Mouse (Mus musculus): ENCODE measurements around the gene L3mbtl2. TPM values are rescaled to one million over a fixed set of nuclear protein-coding genes. Genes with fewer than 3 reads are reported as not detected.
"Not testable (repeated sequence)": the region's sequence is repeated elsewhere in the genome, so short reads cannot be mapped to it uniquely, and the experiment has no call there.

L3mbtl2 gene
- total RNA-seq (2021) = 10 to 100 TPM; 15.5 to 17.7 TPM
- long read RNA-seq, experiment 1, transcript L3mbtl2-201 (17 exons, 3,487 nt) = major isoform, 25 of 30 reads
- long read RNA-seq, experiment 1, partial matches to known transcripts = 3 of 30 reads
- long read RNA-seq, experiment 1, other reads (novel, unspliced or antisense) = 2 of 30 reads
- long read RNA-seq, experiment 2, transcript L3mbtl2-201 (17 exons, 3,487 nt) = major isoform, 9 of 10 reads
- long read RNA-seq, experiment 2, partial matches to known transcripts = 0 of 10 reads
- long read RNA-seq, experiment 2, other reads (novel, unspliced or antisense) = 1 of 10 reads

DNA sequence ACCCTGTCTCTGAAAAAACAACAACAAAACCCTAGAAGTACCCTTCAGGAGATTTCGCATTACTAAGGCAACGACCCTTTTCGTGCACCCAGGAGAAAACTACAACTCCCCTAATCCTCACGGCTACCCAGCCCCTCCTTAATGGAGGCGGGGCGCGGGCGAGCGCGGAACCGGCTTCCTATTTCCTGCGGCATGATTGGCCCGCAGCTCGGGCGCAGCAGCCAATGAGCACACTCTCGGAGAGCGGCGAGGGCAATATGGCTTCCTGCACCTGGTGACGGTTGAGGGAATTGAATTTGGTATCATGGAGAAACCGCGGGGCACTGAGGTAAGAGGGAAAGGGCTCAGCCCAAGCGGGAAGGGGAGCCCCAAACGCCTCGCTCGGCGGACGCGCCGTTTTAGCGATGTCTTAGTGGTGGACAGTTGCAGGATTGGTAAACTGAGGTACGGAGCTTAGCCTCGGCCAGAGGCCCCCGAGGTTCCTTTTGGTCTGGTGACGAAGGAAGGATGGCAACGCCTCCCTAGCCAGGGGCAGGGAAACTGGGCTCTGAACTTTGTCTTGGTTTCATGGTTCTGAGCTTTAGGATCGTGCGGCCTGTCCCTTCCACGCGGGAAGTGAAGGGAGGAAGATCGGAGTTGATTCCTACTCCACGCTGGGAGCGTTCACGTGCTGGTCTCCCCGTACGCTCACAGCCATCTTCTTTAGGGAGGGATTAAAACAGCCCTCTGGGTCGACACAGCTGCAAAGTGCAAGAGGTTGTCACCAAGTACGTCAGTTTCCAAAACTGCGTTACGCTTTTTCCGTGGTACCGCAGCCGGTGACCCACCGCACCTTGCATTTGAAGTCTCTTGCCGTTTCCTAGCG is at the start of gene L3mbtl2:
L3mbtl2 (plus strand) TSS at position 193 of the 865 bp plus-strand sequence.
- DNase-seq = peak; percentile 94 to 96

DNA sequence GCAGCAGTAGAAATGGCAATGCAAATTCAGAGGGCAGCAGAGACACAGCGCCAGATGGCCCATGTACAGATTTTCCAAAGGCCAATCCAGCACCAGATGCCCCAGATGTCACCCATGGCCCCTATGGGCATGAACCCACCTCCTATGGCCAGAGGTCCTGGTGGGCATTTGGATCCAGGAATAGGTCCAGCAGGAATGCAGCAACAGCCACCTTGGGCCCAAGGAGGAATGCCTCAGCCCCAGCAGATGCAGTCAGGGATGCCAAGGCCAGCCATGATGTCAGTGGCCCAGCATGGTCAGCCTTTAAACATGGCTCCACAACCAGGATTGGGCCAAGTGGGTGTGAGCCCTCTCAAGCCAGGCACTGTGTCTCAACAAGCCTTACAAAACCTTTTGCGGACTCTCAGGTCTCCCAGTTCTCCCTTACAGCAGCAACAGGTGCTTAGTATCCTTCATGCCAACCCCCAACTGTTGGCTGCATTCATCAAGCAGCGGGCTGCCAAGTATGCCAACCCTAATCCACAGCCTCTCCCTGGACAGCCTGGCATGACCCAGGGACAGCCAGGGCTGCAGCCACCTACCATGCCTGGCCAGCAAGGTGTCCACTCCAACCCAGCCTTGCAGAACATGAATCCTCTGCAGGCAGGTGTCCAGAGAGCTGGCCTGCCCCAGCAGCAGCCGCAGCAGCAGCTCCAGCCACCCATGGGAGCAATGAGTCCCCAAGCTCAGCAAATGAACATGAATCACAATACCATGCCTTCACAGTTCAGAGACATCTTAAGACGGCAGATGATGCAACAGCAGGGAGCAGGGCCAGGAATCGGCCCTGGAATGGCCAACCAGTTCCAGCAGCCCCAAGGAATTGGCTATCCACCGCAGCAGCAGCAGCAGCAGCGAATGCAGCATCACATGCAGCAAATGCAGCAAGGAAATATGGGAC is 13.9 kb upstream of the L3mbtl2 start:
- peak; percentile 8 to 50 for DNase-seq

DNA sequence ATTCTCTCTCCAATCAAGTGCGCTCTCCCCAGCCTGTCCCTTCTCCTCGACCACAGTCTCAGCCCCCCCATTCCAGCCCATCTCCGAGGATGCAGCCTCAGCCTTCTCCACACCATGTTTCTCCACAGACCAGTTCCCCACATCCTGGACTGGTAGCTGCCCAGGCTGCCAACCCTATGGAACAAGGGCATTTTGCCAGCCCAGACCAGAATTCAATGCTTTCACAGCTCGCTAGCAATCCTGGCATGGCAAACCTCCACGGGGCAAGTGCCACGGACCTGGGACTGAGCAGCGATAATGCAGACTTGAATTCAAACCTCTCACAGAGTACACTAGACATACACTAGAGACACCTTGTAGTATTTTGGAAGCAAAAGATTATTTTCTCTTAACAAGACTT is 13.1 kb upstream of the L3mbtl2 start:
- DNase-seq = peak in 1 of 2 experiments; percentile 3

DNA sequence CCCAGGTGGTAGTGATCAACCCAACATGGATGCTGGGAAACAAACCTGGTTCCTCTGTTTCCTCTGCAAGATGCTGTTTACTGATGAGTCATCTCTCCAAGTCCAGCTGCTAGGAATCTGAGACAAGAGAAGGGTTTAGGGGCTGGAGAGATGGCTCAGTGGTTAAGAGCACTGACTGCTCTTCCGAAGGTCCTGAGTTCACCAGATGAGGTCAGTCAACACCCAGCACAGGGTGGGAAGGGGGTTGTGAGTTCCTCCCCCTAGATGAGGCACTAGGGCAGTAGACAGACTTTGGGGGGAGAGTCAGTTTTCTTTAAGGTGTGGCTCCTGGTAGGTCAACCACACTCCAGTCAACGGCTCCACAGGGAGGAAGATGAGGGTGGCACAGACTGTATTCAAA is 2.0 kb upstream of the L3mbtl2 start:
- no peak for DNase-seq

DNA sequence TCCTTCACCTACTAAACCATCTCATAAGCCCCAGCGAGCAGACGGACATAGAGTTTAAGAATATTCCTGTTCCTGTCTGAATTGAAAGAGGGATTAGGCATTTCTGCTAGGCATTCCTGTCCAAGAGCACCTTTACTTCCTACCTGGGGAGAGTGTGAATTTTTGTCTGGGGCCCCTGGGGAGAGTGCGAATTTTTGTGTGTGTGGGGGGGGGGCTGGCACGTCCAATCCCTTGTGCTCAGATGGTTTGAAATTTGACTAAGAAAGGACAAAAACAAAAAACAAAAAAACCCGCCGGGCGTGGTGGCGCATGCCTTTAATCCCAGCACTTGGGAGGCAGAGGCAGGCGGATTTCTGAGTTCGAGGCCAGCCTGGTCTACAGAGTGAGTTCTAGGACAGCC is 408 bp upstream of the L3mbtl2 start:
- no peak for DNase-seq

DNA sequence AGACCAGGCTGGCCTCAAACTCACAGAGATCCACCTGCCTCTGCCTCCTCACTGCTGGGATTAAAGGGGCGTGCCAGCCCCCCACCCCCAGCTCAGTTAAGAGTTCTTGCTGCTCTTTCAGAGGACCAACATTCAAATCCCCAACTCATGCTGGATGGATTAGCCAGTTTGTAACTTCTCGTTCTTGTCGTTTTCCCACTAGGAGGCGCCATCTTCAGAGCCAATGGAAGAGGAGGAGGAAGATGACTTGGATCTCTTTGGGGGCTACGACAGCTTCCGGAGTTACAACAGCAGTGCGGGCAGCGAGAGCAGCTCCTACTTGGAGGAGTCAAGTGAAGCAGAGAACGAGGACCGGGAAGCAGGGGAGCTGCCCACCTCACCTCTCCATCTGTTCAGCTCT is 3.3 kb downstream of the L3mbtl2 start:
- no peak for DNase-seq

DNA sequence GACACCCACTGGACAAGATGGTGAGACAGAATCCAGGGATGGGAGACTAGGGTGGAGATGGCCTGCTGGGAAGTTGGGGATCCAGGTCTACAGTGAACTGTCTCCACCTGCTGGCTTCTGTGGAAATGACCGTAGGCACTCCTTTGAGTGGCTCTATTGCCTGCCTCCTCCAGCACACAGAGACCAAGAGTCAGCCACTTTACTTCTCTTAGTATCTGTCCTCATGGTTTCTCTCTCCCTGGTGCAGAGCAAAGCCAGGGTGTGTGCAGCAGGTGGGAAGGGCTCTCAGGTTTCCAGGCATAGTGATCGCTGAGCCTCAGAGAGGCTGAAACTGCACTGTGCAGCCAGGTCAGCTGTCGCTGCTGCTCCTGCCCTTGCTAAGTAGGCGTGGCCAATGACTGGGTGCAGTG is 6.5 kb downstream of the L3mbtl2 start:
- DNase-seq = peak; percentile 43 to 60

DNA sequence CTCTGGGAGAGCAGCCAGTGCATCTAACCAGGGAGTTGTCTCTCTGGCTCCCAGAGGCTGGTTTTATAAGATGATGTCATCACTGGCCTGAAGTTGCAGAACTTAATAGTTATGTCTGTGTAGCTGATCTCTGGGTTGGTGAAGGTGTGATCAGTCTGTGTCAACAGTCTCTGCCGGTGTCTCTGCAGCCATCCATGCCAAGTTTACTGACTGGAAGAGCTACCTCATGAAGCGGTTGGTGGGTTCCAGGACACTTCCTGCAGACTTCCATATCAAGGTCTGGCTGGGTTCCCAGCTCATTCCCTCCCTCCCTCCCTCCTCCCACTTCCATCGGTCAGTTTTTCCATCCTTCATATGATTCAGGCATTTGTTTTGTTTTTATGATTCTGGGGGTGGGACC is 12.9 kb downstream of the L3mbtl2 start:
- no peak for DNase-seq

DNA sequence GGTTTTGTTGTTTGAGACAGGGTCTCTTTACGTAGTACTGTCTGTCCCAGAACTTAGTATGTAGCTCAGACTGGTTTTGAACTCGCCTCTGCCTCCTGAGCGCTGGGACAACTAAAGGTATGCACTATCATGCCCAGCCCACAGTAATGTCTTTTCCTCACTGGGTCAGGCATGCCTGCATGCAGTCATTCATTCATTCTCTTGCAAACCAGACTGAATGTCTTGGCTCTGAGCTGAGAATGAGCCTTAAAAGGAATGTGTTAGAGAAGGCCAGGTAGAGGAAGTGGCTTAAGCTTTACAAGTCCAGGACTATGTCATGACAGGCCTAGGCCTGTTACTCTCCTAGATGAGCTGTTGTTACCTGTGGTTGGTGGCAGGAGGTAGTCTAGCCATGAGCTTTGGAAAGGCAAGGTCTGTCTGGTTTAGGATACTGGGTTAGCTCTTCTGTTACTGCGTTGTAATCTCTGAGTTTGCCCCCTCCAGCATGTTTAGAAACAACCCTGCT is 16.7 kb downstream of the L3mbtl2 start:
- no peak for DNase-seq

DNA sequence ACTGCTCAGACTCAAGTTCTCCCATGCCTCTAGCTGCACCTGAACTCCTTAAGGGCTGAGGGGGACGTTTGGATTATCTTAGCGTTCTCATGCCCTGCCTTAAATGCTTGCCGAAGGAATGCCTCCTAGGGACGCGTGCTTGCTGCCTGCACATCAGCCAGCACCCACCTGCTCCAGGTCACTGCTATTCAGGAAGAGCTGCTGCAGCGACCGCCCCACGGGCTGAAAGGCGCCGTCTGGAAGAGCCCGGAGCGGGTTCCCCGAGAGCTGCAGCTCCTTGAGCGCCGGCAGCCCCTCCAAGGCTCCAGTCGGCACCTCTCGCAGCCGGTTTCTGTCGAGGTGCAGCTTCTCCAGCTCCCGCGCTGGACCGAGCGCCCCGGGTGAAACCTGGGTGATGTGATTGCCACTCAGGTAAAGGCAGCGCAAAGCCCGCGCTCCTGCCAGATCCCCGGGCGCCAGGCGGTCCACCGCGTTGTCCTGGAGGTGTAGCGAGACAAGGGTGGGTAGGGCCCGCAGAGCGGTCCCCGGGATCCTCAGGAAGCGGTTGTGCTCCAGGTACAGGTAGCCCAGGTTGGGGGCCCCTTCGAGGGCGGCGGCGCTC is 29.8 kb downstream of the L3mbtl2 start:
- peak in 1 of 2 experiments; percentile 5 for DNase-seq

DNA sequence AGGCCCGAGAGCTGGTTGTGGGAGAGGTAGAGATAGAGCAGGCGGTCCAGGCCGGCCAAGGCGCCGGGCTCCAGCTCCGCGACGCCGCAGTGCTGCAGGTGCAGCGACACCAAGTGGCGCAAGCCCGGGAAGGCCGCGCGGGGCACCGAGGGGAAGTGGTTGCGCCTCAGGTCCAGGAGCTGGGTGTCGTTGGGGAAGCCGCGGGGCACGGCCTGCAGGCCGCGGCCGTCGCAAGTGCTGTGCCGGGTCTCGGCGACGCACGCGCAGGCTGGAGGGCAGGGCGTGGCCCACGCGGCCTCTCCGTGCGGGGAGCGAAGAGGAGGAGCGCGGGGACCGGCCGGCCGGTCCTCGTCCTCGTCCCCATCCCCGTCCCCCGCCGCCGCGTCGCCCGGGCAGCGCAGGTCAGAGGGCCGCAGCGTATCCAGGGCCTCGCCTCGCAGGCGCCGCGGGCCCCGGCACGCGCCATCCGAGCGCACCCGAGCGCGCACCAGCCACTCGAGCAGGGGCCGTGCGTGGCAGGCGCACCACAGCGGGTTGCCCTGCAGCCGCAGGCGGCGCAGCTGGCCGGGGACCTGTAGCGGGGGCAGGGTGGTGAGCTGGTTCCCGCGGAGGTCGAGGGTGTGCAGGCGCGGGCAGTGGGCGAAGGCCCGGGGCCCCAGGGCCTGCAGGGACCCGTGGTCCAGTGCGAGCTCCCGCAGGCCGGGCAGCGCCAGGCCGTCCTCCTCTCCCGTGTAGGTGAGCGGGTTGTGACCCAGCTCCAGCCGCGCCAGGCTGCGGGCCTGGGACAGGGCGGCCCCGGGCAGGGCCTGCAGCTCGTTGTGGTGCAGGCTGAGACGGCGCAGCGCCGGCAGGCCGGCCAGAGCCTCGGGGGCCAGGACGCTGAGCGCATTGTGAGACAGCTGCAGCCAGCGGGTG is 30.5 kb downstream of the L3mbtl2 start:
- peak; percentile 91 to 93 for DNase-seq

DNA sequence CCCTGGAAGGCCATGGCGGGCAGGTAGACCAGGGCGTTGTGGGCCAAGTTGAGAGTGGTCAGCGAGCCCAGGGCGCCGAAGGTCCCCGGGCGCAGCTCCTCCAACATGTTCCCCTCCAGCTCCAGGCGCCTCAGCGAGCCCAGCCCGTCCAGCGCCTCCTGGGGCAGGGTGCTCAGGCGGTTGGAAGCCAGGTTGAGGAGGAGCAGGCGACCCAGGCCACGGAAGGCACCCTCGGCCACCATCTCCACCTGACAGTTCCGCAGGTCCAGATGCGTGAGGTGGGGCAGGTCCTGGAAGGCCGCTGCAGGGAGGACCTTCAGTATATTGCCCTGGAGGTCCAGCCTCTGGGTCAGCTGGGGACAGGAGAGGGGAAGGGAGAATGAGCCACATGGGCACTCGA is 31.2 kb downstream of the L3mbtl2 start:
- no peak for DNase-seq

DNA sequence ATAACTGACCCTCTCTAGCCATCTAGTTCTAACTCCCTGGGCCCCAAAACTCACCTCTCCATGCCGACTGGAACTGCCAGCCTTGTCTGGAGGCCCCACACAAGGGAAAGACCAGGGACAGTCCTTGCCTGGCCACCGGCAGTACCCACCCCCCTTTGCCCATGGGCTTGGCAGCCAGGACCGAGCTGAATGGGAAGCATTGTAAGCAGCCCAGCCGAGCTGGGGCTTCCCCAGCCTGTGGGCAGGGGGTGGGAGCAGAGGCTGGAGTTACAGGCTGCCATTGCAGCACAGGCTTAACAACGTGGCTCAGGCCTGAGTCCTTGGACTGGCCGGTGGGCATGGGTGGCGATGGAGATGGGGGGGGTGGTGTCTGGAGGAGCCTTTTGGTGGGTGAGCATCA is 33.5 kb downstream of the L3mbtl2 start, which contains the start of gene Chadl:
Chadl (minus strand) TSS at position 113 of the 400 bp plus-strand sequence.
- DNase-seq = no peak

DNA sequence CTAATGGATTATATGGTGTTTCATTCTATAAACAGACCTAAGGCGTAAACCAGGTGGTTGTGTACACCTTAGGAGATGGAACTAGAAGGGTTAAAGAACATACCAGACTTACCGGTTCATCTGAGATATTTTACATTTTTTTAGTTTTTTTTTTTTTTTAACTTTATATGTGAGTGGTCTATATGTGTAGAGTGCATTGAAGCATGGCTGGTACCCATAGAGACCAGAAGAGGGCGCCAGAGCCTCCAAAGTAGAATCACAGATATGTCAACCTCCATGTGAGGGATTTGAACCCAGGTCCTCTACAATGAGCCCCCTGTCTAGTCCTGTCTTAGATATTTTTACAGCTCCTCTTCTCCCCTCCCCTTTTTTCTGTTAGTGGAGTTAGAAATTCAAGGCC is 34.2 kb downstream of the L3mbtl2 start:
- peak; percentile 15 to 59 for DNase-seq

DNA sequence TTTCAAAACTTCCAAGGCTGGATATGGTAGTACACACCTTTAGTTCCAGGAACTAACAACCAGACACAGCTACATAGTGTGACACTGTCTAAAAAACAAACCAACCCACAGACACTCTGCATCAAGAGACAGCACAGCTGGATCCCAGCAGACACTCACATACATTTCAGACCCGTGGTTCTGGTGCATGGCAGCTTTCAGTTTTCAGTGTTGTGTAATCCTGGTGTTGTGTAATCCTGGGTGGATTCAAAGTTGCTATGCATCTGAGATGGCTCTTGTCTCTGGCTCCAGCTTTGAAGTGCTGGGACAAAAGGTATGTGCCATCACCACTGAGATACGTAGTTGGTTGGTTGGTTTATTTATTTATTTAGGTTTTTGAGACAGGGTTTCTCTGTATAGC is 34.8 kb downstream of the L3mbtl2 start:
- DNase-seq = no peak

DNA sequence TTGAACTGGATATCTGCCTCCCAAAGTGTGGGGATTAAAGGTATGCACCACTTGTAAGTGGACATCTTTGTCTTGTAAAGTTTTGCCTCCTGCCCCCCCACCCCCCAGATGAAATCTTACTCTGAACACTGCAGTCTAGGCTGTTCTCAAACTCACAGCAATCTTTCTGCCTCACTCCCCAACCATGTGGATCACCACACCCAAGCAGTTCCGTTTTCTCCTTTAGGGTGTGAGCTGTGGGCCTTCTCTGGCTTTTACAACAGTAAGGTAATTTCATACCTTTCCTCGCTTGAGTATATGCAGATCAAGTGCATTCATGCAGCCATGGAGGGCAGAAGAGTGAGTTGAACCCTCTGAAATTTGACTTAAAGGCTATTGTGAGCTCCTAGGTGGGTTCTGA is 36.5 kb downstream of the L3mbtl2 start:
- DNase-seq = no peak

DNA sequence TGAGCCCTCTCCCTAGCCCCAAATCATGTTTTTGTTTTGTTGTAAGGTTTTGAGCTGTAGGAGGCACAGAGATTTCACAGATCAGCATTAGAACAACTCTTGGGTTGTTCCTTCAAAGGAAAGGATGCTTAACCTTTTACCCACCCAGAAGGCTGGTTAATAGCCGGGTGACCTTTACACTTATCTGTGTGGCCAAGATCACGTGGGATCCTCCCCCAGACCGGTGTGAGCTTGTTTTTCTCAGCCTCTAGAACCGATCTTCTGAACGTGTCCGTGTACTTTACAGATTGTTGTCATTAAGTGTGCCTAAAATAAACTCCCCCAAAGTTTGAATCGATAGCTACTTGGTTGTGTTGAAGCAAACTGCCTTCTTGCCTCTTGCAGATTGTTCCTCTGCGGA is 36.9 kb downstream of the L3mbtl2 start:
- peak; percentile 16 to 44 for DNase-seq

DNA sequence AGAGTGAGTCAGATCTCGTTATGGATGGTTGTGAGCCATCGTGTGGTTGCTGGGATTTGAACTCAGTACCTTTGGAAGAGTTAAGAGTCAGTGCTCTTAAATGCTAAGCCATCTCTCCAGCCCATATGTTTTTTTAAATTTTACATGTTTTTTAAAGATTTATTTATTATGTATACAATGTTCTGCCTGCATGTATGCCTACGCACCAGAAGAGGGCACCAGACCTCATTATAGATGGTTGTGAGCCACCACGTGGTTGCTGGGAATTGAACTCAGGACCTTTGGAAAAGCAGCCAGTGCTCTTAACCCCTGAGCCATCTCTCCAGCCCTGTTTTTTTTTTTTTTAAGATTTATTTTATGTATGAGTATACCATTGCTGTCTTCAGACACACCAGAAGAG is 37.7 kb downstream of the L3mbtl2 start:
- not testable (repeated sequence) for DNase-seq

DNA sequence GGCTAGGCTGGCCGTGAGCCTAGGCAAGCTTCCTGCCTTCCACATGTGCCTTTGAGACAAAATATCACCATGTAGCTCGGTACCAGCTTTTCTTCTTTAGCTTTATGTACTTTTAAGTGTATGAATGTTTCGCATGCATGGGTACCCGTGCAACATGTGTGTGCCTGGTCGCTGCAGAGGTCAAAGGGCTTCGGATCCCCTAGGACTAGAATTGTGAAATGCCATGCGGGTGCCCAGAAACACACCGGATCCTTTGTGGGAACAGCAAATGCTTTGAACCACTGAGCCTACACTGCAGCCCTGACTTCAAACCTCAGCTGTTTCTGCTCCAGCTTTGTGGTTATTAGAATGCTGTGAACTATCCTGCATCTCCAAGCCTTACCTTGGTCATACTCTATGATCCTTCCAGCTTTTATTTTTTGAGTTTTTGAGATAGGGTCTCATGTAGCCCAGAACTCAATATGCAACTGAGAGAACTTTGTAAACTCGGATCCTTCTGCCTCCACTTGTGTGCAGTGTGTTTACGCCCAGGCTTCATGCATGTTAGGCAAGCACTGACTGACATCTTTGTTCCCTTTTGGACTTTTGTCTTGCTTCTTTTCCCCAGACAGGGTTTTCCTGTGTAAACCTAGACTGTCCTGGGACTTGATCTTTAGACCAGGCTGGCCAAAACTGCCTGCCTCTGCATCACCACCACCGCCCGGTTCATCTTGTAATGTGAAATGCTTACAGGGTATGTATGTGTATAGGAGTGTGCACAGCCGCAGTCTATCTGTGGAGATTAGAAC is 38.8 kb downstream of the L3mbtl2 start:
- no peak for DNase-seq

DNA sequence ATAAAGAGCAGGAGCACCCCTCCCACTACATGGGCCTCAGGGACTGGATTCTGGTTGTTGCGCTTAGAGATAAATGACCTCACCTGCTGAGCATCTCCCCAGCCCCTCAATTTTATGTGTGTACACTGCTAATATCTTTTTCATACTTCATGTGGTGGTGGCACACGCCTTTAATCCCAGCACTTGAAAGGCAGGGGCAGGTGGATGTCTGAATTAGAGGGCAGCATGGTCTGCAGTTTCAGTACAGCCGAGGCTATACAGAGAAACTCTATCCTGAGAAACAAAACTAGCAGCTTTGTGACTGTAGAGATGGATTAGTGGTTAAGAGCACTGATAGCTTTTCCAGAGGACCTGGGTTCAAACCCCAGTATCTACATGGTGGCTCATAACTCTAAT is 39.4 kb downstream of the L3mbtl2 start:
- DNase-seq = no peak

Measured in adrenal gland, postnatal 36 days (tissue).